Comparison of ENCODE assay signal across 1 mouse cellular context in genomic region chr16:91596779-91597671, GRCm38 (mm10).
TF ChIP-seq lines count a peak whose summit lies in the region.

No protein-coding gene starts in this region.

TF ChIP-seq in CH12.LX, 34 proteins besides CTCF, POLR2A, EP300 and RAD21 (continued from another document):
- TF ChIP-seq MEF2A (IDR thresholded peaks at IDR 0.05; ENCODE audit: borderline replicate concordance, low read depth, low read length) = peak; percentile 33; the same call in 1 of the 2 replicates
- TF ChIP-seq RCOR1 (conservative IDR thresholded peaks at IDR 0.05; ENCODE audit: low read depth, low read length) = no peak
- peak; percentile 54 for TF ChIP-seq MXI1 (IDR thresholded peaks at IDR 0.05; ENCODE audit: low read depth, low read length)
- TF ChIP-seq MAX (IDR thresholded peaks at IDR 0.05; ENCODE audit: low read length) = 0 out of 2 replicates have a peak, but pooled peaks have one; percentile 1
- 0 out of 2 replicates have a peak, but pooled peaks have one; percentile 57 for TF ChIP-seq CHD1 (IDR thresholded peaks at IDR 0.05; ENCODE audit: low read depth, low read length)
- TF ChIP-seq IRF4 (IDR thresholded peaks at IDR 0.05; ENCODE audit: low read depth, low read length) = peak; percentile 38
- TF ChIP-seq KAT2A (IDR thresholded peaks at IDR 0.05; ENCODE audit: insufficient replicate concordance, low read length) = 0 out of 2 replicates have a peak, but pooled peaks have one; percentile 34
